Mouse (Mus musculus) urinary bladder, adult 18-20 months (tissue): ENCODE data around the gene Polr2l.

Experiments used
- DNase-seq, 2 experiments: peaks; one replicate each; pipeline ENCODE4 v3.0.0; 2022; ENCODE audit warnings: low spot score in 2 of 2, mixed read lengths in 2 of 2

The Polr2l gene

DNA sequence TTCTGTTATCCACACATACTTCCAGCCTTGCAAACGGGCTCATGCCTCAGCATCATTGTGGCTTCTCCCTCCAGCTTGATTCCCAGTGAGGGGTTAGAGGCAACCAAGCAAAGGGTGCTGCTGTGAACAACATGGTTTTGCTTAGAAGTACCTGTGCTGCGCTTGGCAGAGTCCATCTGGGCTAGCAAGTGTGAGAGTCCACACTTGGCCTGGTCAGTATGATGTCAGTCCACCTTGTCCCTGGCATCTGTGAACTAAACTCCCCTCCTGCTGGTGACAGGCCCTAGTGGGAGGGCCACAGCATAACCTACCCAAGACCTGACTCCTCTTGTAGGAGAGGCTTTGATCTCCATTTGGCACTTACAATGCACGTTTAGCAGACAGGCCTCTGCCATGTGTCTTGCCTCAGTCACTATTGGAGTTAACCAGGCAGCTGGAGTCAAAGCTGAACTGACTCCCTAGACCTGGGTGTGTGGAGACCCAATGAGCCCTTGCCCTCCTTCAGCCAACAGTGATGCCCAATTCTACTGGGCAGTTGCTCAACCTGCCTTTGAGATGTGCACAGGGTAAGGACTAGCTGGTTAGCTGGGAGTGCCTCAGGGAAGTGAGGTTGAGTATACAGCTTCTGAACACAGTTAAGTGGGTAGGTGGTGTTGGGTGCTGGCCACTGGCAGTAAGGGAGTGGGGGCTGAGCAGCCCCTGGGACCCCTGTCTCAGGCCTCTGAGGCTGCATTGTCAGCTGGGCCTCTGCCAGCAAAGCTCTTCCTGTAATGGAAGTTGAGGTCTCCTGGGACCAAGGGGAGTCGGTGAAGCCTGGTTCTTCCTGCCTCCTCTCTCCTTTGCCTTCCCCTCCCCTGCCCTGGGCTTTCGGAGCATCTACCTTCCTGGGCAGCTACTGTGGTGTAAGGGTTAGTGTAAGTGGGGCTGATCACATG is 9.5 kb upstream of the Polr2l start:
- no peak for DNase-seq

DNA sequence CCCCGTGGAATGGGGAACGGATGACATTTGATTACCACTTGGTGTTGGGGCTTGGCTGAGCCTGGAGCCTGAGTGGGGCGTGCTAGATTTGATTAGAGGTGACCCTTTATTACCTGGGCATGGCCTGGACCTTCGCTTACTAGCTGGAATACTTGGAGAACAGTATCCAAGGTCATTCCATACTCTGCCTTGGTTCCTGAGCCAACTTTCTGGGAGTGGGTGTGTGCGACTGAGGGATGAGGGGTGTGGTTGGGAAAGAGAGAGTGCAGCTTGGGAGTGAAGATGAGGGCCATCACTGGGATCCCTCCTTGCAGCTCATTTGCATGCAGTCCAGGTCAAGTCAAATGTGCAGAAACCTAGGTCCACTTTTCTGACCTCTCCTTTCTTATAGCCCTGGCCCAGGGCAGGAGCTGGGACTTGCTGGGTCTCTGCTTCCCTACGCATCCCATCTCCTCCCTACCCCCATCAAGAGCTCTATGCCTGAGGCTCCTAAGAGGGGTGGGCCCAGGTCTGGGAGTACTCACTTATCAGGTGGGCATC is 8.3 kb upstream of the Polr2l start:
- no peak for DNase-seq

DNA sequence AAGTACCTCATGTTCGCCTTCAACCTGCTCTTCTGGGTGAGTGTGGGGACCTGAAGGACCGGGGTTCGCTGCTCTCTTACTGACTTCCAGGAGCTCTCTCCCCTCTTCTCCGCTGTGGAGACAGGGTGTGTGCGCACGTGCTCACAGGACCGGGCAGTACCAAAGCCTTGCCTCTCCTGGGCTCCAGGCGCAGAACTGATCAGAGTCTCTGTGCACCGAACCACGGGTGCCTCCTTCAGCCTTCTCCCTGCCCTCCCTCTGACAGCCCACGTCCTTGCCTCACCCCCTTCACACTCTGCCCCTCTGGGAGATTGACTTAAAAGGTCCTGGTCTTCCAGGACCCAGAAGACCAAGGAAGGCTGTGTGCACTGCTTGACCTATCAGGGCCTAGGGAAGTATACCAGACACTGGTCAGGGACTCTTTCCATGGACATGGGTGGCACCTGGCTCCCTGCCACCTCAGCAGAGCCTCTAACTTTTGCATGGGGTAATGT is 7.6 kb upstream of the Polr2l start:
- DNase-seq, result no peak

DNA sequence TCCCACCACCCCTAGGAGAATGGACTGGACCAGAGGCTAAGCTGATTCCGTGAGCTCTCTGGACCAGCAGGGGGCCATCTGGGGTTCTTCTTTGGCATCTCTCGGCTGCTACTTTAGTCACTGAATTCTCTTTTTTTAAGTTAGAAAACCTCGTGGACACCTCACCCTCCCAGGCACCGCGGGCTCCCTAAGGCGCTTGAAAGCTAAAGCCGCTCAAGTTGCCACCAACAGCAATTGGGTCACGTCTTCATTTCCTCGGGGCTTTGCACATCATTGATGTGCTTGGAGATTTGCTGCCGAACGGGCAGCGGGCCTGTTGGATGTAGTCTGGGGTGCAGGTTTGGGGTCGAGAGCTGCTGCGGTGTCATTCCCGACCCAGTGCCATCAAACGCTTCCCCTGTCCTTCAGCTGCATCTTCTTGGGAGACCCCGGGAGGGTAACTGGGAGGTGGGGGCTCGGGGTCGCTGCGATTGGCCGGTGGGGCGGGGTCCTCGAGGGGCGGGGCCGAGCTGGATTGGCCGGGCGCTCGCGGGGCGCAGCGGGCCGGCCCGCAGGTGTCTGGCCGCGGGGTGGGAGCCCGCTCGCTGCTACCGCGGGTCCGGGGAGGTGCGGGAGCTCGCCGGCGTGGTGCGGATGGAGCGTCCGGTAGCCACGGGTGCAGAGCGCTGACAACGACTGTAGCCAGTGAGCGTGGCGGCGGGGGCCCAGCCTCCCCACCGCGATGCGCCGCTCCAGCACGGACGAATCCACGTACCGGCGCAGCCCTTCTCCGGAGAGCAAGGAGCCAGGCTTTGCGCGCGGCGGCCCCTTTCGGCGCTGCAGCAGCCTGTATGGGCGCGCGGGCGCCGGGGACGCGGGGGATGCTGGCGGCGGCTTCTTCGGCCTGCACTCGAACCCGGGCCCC is 6.8 kb upstream of the Polr2l start:
- DNase-seq, result no peak

DNA sequence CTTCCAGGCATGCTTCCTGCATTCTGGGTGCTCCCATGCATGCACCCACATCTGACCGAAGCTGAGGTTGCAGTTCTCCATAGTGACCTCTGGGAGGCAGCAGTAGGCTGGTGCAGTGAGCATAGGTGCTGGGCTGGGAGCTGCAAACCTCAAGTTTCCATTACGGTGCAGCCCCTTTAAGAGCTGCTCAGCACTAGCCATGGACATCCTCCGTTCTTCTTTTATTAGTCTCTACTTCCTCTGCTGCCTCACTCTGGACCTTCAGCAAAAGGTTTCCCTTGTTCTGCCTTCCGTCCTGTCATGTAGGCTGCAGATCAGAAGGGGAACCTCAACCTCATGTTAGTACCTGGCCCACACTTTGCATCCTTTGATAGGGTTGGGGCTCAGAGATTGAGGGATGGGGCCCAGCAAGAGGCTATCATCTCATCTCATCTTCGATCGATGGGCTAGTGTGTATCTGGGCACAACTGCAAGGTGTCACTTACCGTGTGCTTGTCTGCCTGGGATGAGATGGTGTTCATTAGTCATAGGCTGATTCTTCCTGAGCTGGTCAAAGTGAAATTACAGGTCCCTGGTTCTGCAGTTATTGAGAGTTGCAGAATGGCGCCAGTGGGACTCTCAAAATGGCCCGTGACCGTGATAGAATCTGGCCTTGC is 6.0 kb upstream of the Polr2l start:
- no peak for DNase-seq

DNA sequence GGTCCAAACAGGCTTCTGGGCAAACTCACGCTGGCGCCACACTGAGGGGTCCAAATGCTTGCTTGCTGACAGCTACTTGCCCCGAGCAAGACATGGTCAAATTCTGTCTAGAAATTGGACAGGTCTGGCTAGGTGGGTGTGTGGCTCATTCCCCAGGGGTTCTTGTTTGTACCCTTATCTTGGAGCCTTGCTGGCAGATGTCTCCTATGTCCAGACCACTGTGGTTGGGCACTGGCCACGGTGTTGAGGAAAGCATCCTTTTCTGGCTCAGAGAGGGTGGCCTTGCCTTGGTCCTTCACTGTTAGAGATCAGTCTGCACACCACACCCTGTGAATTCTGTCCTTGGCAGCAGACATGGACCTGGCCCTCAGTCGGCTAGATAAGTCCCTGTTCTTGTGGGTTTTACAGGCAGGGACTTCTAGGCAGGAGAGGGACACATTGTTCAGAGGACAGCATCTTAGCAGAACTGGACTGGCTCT is 3.4 kb upstream of the Polr2l start:
- no peak for DNase-seq

DNA sequence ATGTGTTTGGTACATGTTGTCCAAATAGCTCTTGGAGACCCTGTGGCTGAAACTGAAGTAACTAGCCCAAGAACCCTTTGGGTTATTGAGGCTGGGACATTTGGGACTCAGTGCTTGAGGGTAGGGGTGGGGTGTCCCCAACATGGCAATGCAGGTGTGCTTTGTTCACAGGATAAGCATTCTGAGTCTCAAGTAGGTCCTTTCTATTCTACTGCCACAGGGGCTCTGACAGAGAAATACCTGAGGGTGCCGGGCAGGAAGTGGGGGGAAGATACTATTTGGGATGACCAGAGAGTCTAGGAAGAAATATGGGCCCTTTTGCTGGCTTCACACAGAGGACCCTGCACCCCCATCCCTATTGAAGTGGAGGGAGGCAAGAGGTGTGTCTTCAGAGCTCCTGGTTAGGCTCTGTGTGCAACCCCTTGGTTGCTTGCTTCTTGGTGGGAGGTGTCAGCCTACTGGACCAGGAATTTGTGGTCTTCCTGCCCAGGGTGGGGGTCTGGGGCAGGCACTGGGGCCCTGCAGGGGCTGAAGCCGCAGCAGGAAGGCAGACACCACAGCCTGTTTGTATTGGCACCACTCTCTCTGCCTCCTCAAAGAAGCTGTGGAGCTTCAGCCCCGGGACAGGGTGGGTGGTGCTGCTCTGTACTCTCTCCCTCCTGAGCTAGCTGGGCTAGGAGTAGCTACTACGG is 2.8 kb upstream of the Polr2l start:
- DNase-seq, result no peak

DNA sequence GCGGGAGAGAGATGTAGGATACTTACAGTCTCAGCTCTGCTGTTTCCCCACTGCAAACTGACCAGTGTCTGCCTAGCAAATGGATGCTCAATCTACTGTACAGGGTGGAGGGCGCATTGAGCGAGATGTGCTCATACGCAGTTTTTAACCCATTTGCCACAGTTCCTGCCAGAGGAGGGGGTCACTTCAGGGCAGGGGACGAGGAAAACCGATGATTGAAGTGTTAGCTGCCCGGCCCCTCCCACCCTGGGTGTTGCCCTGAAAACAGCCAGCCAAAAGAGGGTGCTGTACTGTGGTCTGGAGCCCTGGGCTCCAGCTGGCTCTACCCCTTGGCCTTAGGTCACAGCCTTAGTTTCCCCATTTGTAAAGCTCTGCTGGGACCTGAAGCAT is 2.0 kb upstream of the Polr2l start:
- DNase-seq, result no peak

DNA sequence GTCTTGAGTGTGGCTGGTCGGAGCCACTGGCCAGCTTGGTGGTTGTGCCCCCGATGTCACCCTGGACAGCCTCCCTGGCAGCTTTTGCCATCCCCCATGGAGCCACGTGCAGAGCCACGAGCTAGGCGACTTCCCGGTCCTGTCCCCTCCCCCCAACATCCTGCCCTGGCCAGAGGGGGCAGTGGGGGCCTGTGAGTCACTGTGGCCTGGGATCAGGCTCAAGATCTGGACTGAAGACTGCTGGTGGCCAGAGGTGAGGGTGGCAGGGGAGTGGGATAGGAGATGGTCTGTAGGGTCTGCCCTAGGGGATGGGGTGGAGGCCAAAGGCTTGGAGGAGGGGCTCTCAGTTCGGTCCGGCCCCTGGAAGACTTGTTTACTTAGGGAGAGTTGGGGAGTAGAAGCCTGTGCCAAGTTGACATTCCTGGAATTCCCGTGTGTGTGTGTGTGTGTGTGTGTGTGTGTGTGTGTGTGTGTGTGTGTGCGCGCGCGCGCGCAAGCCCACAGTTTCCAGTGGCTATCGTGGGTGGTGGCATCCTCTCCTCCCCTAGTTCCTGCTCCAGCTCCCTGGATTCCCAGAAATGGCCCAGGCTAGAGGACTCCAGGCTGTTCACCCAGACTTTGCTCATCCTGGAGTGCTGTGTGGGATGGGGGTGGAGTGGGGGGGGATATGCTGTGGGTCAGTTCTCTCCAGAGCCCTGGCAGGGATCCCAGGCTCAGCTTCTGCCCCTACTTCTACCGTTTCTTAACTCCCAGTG is 1.5 kb upstream of the Polr2l start:
- DNase-seq, result peak; percentile 85 to 87

DNA sequence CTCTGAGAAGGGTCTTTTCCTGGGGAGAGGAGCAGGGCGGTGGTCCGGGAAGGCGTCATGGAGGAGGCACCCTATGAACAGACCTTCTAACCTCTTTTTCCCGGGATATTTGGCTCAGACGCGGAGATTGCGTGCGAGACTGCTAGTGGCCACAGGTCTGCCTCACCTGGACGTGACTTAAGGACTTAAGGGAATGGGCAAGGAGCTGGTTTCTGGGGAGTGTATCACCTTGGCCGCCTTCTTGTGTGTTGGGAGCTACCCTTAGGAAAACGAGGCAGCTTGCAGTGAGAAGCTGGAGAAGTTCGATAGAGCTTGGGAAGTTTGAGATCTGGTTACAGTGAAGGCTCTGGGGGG is 850 bp upstream of the Polr2l start:
- DNase-seq, result no peak

DNA sequence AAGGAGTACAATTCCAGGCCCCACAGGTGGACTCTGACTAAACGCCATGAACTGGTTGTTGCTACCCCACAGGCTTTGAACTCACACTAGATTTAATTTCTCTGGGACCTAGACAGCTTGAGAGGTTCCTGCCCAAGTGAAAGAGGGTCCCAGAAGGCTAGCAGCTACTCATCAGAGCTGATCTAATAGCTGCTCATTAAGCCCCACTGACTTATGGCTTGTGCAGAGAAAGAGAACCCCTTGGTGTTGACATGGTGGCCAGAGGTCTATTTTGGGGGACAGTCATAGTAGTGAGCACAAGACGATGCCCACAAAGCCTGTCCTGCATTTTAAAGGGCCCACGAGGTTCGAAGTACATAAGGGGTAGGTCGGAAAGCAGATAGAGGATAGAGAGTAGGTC is 772 bp downstream of the Polr2l start:
- no peak for DNase-seq

DNA sequence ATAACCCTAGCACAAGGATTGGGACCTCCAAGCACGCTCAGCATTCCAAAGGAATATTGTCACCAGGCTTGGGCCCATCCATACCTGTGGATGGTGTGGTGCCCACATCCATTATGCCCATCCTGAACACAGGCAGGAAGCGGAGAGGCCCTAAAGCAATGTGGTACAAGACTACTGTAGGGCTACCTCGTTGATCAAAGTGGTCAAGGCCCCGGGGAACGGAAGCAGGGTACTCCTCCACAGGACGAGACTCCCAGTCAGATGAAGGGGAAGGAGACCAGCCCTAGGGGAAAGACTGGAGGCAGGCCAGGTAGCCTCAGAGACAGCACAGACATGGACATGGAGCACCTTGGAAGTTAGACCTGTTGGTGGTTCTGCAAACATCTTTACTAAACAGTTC is 2.2 kb downstream of the Polr2l start:
- DNase-seq, result no peak

DNA sequence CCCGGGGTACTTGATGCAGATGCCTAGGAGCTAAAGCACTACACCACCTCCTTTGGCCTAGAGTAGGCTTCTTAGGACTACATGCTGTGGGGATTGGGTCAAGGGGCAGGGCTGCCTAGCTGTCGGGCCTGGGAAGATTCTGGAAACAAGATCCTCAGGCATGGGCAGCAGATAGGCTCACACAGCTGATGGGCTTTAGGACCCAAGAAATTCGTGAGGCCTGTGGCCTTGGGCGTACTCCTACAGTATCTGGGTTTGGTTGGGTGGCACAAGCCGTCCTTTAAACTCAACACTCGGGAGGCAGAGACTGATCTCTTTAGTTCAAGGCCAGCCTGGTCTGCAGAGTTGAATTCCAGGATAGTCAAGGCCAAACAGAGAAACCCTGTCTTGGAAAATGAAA is 2.7 kb downstream of the Polr2l start:
- DNase-seq, result no peak

DNA sequence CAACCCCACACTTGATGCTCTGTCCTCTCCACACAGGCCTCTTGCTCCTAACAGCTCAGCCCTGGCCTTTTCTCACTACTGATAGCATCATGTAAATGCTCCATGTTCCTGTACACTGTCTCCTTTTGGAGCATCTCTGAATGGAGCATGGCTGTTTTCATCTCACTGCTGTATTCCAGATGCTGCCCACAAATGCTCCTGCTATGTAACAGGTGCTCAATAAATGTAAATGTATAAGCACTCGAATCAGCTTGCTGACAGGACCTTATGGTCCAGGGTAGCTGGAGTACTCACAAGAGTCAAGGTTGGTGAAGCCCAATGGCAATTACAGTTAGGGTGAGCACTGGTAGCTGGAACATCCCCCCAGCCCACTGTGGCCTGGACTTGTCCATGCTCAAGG is 3.7 kb downstream of the Polr2l start:
- DNase-seq, result no peak

DNA sequence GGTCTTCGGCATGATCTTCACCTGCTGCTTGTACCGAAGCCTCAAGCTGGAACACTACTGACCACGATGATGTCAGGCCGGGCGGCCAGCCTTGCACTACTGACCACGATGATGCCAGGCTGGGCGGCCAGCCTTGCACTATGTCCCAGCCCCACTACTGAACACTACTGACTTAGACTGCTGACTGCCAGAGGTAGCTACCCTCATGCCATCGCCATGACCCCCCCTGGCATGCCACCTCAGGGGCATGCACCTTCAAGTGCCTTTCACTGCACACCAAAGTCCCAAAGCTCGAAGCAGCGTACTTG is 4.3 kb downstream of the Polr2l start:
- no peak for DNase-seq

DNA sequence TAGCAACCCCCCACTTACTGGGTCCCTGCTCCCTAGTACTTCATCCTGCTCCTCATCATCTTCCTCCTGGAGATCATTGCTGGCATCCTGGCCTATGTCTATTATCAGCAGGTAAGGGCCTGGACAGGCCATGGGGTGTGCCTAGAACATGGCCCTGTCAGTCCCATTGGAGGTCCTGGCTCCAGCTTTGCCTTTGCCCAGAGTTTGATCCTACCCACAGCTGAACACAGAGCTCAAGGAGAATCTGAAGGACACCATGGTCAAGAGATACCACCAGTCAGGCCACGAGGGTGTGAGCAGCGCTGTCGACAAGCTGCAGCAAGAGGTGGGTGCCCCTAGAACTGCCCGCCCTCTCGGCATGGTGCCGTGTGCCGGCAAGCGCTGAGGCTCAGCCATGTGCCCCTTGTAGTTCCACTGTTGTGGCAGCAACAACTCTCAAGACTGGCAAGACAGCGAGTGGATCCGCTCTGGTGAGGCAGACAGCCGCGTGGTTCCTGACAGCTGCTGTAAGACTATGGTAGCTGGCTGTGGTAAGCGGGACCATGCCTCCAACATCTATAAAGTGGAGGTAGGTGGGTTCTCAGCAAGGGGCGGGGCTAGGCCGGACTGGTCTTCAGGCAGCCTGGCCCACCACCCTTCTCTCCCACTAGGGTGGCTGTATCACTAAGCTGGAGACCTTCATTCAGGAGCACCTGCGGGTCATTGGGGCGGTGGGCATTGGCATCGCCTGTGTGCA is 4.9 kb downstream of the Polr2l start:
- no peak for DNase-seq

DNA sequence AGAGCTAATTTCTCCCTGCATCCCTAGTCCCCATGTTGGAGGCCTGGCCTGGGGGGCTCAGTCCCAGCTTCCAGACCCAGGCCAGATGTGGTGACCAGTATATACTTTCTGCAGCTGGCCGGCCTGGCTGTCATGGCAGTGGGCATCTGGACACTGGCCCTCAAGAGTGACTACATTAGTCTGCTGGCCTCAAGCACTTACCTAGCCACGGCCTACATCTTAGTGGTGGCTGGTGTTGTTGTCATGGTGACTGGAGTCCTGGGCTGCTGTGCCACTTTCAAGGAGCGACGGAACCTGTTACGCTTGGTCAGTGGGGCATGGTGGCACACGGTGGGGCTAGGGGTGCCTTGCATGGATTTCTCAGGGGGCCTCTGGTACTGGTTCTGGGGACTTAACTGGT is 5.6 kb downstream of the Polr2l start:
- no peak for DNase-seq

DNA sequence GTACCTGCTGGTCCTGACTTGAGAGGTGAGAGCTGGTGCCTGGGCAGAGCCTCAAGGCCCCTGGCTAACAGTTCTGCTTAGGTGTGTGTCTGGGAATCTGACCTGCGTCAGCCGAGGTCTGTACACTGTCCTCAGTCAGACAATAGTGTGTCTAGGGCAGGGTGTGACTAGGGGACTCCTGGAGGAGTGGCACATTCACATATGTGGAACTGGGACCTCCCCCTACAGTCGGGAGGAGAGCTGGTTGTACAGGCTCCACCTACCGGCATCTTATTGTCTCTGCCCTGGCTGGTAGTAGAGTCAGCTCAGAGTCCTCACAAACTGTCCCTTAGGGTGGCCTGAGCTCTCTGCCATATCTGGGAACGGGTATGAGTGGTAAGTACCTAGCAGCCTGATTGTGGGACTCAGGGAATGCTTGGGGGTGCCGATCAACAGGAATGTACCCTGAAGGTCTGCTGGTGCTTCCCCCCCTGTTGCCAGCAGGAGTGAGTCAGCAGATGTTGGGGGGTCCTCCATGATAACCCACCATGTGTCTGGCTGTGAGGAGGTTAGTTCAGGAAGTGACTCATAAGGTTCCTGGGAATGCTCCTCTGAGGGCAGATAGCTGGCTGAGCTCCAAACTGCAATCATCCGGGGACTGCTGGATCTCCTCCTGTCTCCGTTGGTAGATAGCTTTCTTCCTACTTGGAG is 6.3 kb downstream of the Polr2l start:
- peak in 1 of 2 experiments; percentile 56 for DNase-seq

DNA sequence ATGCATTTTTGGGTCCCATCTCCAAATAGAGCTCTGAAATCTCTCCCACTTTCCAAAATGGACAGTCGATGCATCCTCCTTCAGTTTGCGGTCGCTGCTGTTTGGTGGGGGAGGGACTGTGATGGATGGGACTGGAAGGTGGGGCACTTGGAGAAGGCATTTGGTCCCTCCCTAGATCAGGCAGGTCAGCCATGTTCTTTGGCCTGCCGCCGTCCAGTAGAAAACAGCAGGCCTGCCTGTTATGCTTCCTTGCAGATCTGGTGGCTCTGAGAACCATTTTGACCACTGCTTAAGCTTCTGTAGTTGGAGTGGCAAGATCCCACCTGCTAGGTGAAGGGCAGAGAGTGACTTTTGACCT is 6.8 kb downstream of the Polr2l start:
- DNase-seq, result no peak
